Mouse (Mus musculus) heart, adult 10 weeks (tissue): Measurements from ENCODE around the gene Col4a5. TPM values are rescaled to one million over a fixed set of nuclear protein-coding genes. Genes with fewer than 3 reads are reported as not detected.

Experiments
- polyA plus RNA-seq: library from polyadenylated mRNA; stranded (reverse); fragments of 350-450 nt; fragmentation: Illumina TruSeq; extraction: RNeasy Lipid Tissue Mini Kit (QIAGEN cat#74804); gene quantifications from one replicate; pipeline ENCODE4 v1.2.3, GENCODE M21; 2014; ENCODE audit warnings: low read depth, low replicate concordance

The Col4a5 gene
- 25.6 TPM for polyA plus RNA-seq

GRCm38 (mm10) chrX:141475110-141475509 lies at the start of gene Col4a5:
Gene Col4a5 (plus strand): TSS chrX:141475385.

GRCm38 (mm10) chrX:141473470-141474302 lies 1.5 kb upstream of the Col4a5 start, which contains the start of gene Col4a6:
Gene Col4a6 (minus strand): TSS chrX:141474076.

GRCm38 (mm10) chrX:141724937-141725918 lies 250.0 kb downstream of the Col4a5 start, which contains the start of gene Irs4:
Gene Irs4 (minus strand): TSS chrX:141725263.

Other genes starting within 250 kb of the Col4a5 start
- gene Col4a6, start 1.3 kb upstream of the Col4a5 start, polyA plus RNA-seq: 2.7 TPM
- not detected for gene Irs4, start 249.9 kb downstream of the Col4a5 start, polyA plus RNA-seq